Mouse (Mus musculus): ENCODE measurements around the gene Fhdc1. TPM values are rescaled to one million over a fixed set of nuclear protein-coding genes. Genes with fewer than 3 reads are reported as not detected.

Gene Fhdc1
- polyA plus RNA-seq, 1 experiment from 2014 or later: 1.0 TPM

GRCm38 (mm10) chr3:84484333-84484732 is 4.1 kb upstream of the Fhdc1 start:
- H3K79me2 ChIP-seq (ENCODE audit: inconsistent target): no peaks in the 10 kb centered on the region
- no peak overlapping the region for H3K4me3 ChIP-seq (ENCODE audit: inconsistent target)
- no peak overlapping the region for H3K27ac ChIP-seq
- no peaks in the 10 kb centered on the region for H3K36me3 ChIP-seq (ENCODE audit: inconsistent target)
- 79% methylated on average over 4 of the region's 4 CpGs for WGBS (ENCODE audit: missing documents)

GRCm38 (mm10) chr3:84482121-84482520 is 1.9 kb upstream of the Fhdc1 start:
- Histone ChIP-seq H3K36me3 (ENCODE audit: inconsistent target) (no peaks in the 10 kb centered on the region), H3K79me2 (ENCODE audit: inconsistent target) (no peaks in the 10 kb centered on the region), H3K27ac (no peak overlapping the region), H3K4me3 (ENCODE audit: inconsistent target) (no peak overlapping the region)
- 96% methylated on average over 6 of the region's 6 CpGs for WGBS (ENCODE audit: missing documents)

- 3% methylated on average over 10 of the region's 11 CpGs for WGBS (ENCODE audit: missing documents)
- Histone ChIP-seq H3K4me3 (ENCODE audit: inconsistent target) (no peak overlapping the region), H3K79me2 (ENCODE audit: inconsistent target) (no peaks in the 10 kb centered on the region), H3K36me3 (ENCODE audit: inconsistent target) (no peaks in the 10 kb centered on the region), H3K27ac (no peak overlapping the region)
Measured at GRCm38 (mm10) chr3:84481104-84481503, 875 bp upstream of the Fhdc1 start.

- H3K79me2 ChIP-seq (ENCODE audit: inconsistent target): no peaks in the 10 kb centered on the region
- H3K27ac ChIP-seq: no peak overlapping the region
- 4% methylated on average over 61 of the region's 61 CpGs for WGBS (ENCODE audit: missing documents)
- no peak overlapping the region for H3K4me3 ChIP-seq (ENCODE audit: inconsistent target)
- H3K36me3 ChIP-seq (ENCODE audit: inconsistent target): no peaks in the 10 kb centered on the region
Measured at GRCm38 (mm10) chr3:84479293-84480005, 780 bp downstream of the Fhdc1 start.

GRCm38 (mm10) chr3:84478896-84479292 is 1.3 kb downstream of the Fhdc1 start:
- 60% methylated on average over 11 of the region's 12 CpGs for WGBS (ENCODE audit: missing documents)
- H3K79me2 ChIP-seq (ENCODE audit: inconsistent target): no peaks in the 10 kb centered on the region
- H3K36me3 ChIP-seq (ENCODE audit: inconsistent target): no peaks in the 10 kb centered on the region
- no peak overlapping the region for H3K27ac ChIP-seq
- no peak overlapping the region for H3K4me3 ChIP-seq (ENCODE audit: inconsistent target)

DNA sequence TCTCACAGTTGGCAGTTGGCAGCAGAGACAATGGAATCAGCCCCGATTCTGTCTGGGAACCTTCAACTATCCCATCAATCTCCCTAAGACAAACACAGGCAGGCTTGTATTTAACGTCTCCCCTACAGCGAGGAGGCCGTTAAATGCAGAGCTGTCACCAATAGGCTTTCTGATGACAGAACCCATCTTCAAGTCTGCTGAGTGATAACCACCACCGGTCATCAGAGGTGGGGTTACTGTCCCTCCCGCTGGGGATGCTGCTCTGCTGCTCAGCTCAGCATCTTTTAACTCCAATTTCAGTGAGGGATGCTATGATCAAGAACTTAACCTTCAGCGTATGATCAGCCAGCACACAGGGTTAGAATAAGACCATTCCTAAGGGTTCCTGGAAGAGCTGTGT is 2.0 kb downstream of the Fhdc1 start:
- Histone ChIP-seq H3K4me3 (ENCODE audit: inconsistent target) (no peak overlapping the region), H3K79me2 (ENCODE audit: inconsistent target) (no peaks in the 10 kb centered on the region), H3K27ac (no peak overlapping the region), H3K36me3 (ENCODE audit: inconsistent target) (no peaks in the 10 kb centered on the region)
- 79% methylated on average over 7 of the region's 7 CpGs for WGBS (ENCODE audit: missing documents)

DNA sequence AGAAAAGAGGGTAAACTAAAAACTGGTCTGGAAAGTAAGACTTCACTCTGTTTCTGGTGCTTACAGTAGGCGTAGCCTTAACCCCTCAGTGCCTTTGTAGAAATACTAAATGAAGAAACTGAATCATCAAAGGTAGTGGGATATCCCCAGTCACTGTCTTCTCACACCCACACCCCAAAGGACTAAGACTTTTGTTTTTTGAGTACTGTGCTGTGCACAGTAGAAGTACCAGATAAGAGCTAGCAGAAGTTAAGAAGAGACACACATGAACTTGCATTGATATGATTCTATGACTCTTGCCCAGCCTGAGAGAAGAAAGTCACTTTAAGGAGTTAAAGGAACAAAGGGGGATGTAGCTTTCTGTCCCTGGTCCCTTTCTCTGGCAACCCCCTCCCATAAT is 2.7 kb downstream of the Fhdc1 start:
- Histone ChIP-seq H3K27ac (no peak overlapping the region), H3K4me3 (ENCODE audit: inconsistent target) (no peak overlapping the region), H3K36me3 (ENCODE audit: inconsistent target) (no peaks in the 10 kb centered on the region), H3K79me2 (ENCODE audit: inconsistent target) (no peaks in the 10 kb centered on the region)
- 93% methylated on average over 1 of the region's 1 CpGs for WGBS (ENCODE audit: missing documents)

- no peaks in the 10 kb centered on the region for H3K79me2 ChIP-seq (ENCODE audit: inconsistent target)
- no peaks in the 10 kb centered on the region for H3K36me3 ChIP-seq (ENCODE audit: inconsistent target)
- WGBS (ENCODE audit: missing documents): 89% methylated on average over 12 of the region's 12 CpGs
- no peak overlapping the region for H3K27ac ChIP-seq
- H3K4me3 ChIP-seq (ENCODE audit: inconsistent target): no peak overlapping the region
Measured at GRCm38 (mm10) chr3:84474981-84475775, 5.1 kb downstream of the Fhdc1 start.

- H3K79me2 ChIP-seq (ENCODE audit: inconsistent target): no peaks in the 10 kb centered on the region
- H3K4me3 ChIP-seq (ENCODE audit: inconsistent target): no peak overlapping the region
- WGBS (ENCODE audit: missing documents): 89% methylated on average over 6 of the region's 6 CpGs
- H3K36me3 ChIP-seq (ENCODE audit: inconsistent target): no peaks in the 10 kb centered on the region
- H3K27ac ChIP-seq: no peak overlapping the region
Measured at GRCm38 (mm10) chr3:84474398-84474797, 5.8 kb downstream of the Fhdc1 start.

DNA sequence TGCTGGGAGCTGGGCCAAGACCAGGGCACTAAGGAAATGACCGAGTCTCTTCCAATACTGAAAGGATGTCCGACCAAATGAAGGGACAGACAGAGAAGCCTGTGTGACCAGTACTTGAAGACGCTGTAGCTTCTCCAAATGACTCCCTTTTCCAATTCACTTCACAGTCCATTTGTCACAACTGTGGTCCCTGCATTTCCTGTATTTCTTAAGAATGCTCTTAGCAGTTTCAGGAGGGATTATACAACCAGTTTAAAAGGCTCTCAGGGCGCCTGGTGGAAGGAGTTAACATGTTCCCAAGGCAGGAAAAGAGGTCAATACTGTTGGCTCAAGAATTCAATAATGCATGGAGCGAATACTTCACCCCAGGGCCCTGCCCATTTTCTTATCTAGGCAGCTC is 7.3 kb downstream of the Fhdc1 start:
- no peak overlapping the region for H3K27ac ChIP-seq
- H3K4me3 ChIP-seq (ENCODE audit: inconsistent target): no peak overlapping the region
- no peaks in the 10 kb centered on the region for H3K36me3 ChIP-seq (ENCODE audit: inconsistent target)
- no peaks in the 10 kb centered on the region for H3K79me2 ChIP-seq (ENCODE audit: inconsistent target)
- WGBS (ENCODE audit: missing documents): 60% methylated on average over 5 of the region's 5 CpGs

GRCm38 (mm10) chr3:84472527-84472926 is 7.7 kb downstream of the Fhdc1 start:
- 83% methylated on average over 3 of the region's 3 CpGs for WGBS (ENCODE audit: missing documents)
- no peak overlapping the region for H3K4me3 ChIP-seq (ENCODE audit: inconsistent target)
- H3K27ac ChIP-seq: no peak overlapping the region
- H3K36me3 ChIP-seq (ENCODE audit: inconsistent target): no peaks in the 10 kb centered on the region
- H3K79me2 ChIP-seq (ENCODE audit: inconsistent target): no peaks in the 10 kb centered on the region

DNA sequence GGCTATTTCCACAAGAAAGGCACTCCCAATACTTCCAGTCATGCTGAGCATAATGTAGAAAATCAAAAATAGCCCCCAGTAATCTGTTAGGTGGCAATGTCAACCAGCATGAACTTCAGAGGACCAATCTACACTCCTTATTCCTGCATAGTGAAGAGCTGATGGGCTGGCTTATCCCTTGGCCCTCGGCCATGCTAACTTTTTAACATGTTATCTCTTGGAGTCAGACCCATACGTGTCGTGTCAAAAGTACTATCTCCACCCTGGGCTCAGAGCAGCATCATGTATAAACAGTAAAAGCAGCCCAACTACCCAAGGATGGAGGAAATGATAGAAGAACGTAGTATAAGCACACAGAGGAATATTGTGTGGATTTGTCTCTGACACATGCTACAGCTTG is 9.1 kb downstream of the Fhdc1 start:
- Histone ChIP-seq H3K27ac (no peak overlapping the region), H3K79me2 (ENCODE audit: inconsistent target) (no peaks in the 10 kb centered on the region), H3K36me3 (ENCODE audit: inconsistent target) (no peaks in the 10 kb centered on the region), H3K4me3 (ENCODE audit: inconsistent target) (no peak overlapping the region)
- 94% methylated on average over 4 of the region's 4 CpGs for WGBS (ENCODE audit: missing documents)

DNA sequence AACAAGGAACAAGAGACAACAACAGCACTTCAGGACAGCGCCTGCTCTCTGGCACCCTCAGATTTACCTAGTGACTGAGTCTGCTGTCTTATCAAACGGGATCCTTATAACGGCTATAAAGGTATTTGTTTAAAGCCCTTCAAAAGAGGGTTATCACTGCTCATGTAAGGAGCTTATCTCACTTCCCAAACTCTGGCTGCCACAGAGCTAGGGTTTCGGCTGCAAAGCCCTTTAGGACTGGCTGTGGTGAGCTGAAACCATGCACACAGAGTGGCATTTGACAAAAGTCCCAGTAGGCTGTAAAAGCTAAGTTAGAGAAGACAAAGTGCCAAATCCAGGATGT is 12.1 kb downstream of the Fhdc1 start:
- 81% methylated on average over 4 of the region's 4 CpGs for WGBS (ENCODE audit: missing documents)
- no peaks in the 10 kb centered on the region for H3K36me3 ChIP-seq (ENCODE audit: inconsistent target)
- H3K4me3 ChIP-seq (ENCODE audit: inconsistent target): no peak overlapping the region
- no peak overlapping the region for H3K27ac ChIP-seq
- H3K79me2 ChIP-seq (ENCODE audit: inconsistent target): no peaks in the 10 kb centered on the region

DNA sequence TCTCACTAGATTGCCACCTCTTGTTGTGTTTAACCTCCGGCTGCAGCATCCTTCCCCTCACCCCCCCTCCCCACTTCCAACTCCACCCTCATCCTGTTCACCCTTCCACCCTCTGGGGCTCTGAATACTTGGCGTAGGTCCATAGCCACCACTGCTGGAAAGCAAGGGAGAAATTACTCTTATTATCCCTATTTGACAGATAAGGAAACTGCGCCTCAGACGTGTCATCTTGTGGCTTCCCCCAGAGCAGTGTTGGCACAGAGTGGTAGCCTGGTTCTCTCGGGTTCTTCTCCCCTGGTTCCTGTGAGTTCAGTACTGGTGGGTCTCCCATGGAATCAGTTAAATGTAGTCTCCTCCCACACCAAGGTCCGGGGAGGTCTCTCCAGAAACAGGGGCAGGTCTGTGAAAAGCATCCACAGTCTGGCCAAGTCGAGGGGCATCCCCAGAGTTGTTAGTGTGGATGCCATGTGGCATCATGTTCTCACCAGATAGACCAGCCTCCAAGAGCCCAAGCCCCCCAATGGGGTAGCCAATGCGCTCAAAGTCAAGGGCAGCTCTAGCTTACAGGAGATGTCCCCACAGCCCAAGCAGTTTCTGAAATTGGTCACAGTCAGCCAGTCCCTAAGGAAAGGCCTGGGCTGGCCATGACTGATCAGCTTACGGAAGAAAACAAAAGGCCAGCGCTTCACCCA is 12.7 kb downstream of the Fhdc1 start:
- 55% methylated on average over 10 of the region's 10 CpGs for WGBS (ENCODE audit: missing documents)
- no peak overlapping the region for H3K27ac ChIP-seq

More for the DNA sequence above, 12.7 kb downstream of the Fhdc1 start:
- Histone ChIP-seq H3K36me3 (ENCODE audit: inconsistent target) (no peaks in the 10 kb centered on the region), H3K4me3 (ENCODE audit: inconsistent target) (no peak overlapping the region), H3K79me2 (ENCODE audit: inconsistent target) (no peaks in the 10 kb centered on the region)
